Mouse (Mus musculus) thymus, postnatal 0 days (tissue): ENCODE results near the gene Abca8a. TPM values are rescaled to one million over a fixed set of nuclear protein-coding genes. Genes with fewer than 3 reads are reported as not detected.

Source experiments
- DNase-seq: peaks from one replicate; pipeline ENCODE4 v3.0.0-alpha.2; 2015; ENCODE audit warnings: low spot score
- polyA plus RNA-seq: library from polyadenylated mRNA; unstranded; fragments of >200 nt; fragmentation: Nextera tagmentation; extraction: Ambion mirVana; gene quantifications from 2 replicates; pipeline ENCODE4 v1.2.1, GENCODE M21; 2015

The Abca8a gene
- polyA plus RNA-seq: 1.8 and 2.0 TPM in 2 replicates

DNA sequence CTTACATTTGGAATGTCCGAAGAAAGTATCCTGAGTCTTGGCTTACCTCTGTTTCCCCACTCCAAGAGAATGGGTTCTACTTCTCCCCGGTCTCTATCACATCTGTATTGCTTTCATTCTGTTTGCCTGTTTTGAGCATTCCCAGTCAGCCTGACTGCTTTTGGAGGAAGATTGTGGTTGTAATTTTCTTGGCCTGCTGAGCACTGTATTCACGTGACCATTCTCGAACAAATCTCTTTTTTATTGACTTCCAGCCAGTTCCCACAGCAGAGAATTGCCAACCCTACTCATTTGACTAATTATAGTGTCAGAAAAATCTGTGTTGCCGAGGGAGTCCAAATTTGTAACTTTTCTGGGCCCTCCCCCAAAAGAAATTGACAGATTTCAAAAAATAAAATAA is at the start of gene Abca8a:
Gene Abca8a, minus strand, starts transcription at position 121 of the 400 bp plus-strand sequence.
- no peak for DNase-seq

DNA sequence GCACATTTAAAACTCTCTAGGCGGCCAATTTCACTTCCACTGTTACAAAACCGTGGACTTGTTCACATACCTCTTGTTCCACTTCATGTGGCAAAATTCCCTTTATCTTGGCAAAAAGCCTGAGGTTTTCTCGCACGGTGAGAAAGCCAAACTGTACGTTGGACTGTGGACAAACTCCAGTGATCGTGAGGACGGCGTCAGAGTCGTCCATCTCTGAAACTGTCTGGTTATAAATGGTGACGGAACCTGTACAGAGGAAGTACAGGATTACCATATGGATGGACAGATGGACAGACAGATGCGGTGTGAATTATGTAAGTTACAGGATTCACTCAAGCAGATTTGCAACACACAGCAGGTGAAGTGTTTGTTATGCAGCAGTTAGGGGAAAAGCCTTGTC is 49.6 kb upstream of the Abca8a start:
- DNase-seq: no peak

DNA sequence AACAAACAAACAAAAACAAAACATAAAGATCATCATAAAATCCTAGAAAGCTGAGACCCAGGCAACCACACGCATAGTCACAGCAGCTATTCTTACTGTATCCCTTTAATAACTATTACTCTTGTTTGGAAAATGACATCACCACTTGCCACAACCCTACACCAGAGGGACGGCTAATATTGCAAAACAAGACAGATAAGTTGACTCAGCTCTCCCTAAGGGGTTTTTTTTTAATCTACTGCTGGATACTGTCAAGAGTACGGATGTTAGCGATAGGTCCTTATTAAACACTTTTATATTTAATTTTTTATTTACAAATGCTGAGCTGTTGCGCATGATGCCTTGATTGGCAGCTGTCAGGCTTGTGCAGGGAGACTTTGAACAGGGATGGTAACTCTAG is 35.0 kb upstream of the Abca8a start:
- no peak for DNase-seq

DNA sequence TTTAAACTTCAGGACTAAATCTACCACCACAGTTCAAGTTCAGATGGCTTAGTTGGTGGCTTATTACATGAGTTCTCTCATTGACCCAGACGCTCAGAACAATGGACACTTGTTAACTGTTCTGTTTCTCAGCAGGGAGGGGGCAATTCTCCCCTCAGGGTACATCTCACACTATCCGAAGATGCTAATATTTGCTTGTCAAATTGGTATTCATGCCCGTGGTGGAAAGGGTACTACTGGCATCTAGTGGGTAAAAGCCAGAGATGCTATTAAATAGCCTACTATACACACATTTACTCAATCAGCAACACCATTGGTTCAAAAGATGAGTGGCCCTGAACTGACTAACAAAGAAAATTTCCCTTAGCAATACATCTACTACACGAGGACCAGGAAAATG is 15.4 kb upstream of the Abca8a start:
- DNase-seq: no peak

DNA sequence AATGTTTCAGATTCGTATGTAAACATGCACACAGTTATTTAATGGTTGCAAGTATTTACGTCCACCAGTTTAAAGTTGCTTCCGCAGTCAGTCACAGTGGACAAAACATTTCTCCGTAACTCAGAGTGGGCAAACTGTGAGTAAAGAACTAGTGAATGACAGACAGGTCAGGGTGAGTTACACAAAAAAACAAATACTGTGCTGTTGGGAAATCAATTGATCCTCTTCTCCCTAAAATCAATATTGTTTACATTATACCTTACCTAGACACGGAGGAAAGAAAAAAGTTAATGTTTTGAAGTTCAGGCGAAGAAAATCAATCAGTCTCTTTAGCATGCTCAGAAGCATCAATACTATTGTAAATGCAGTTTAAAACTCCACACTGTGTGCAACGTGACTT is 5.7 kb upstream of the Abca8a start:
- no peak for DNase-seq

DNA sequence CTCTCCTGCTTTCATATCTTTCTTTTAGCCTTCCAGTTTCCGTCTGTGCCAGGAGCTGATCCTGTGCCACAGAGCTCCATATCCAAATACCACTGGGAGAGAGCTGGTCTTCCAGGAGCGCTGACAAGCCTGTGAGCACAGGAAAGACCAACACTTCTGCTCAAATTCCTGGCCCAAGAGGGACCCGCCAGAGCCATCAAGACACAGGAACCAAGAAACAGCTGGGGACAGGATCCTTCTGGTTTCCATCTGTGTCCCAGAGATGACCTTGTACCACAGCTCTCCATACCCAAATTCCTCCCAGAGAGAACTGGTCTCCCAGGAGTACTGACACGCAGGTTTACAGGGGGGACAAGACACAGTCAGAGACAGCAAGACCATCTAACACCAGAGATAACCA is 3.1 kb upstream of the Abca8a start:
- no peak for DNase-seq

DNA sequence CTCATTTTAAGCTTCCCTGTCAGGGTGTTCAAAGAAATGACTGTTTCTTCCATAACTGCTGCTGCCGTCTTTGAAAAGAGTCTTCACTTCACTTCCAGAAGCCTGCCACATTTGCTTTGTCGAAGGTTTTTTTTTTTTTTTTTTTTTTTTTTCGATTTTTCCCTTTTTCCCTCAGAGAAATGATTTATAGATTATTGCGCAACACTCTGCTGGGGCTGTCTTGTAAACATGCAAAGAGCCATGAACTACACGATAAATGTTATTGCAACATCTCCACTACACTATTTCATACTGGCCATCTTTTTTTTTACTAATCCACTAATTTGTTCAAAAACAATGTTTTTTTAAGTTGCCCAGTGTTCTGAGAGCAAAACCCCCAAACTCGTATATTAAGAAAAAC is 1.7 kb upstream of the Abca8a start:
- DNase-seq: no peak

DNA sequence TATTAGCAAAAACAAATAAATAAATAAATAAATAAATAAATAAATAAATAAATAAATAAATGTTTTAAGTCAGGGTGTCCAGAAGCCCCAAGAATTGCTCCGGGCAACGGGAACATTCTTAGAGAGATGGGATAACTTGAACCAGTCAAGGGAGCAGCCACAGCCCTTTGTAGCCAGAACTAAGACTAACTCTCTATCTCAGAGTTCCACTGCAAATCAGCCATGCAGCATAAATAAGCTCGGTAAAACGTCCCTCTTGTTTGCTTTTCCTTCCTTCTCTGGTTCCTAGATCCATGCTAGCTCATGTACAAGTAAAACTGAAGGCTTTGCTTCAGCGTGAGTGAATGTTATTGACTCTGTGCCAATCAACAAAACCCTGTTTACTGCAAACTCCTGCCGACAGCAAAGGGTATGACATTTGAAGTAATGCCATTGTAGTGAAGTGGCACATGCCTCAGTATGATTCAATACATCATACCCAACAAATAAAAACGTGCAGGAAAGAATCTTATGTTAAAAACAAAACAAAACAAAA is 865 bp downstream of the Abca8a start:
- no peak for DNase-seq

DNA sequence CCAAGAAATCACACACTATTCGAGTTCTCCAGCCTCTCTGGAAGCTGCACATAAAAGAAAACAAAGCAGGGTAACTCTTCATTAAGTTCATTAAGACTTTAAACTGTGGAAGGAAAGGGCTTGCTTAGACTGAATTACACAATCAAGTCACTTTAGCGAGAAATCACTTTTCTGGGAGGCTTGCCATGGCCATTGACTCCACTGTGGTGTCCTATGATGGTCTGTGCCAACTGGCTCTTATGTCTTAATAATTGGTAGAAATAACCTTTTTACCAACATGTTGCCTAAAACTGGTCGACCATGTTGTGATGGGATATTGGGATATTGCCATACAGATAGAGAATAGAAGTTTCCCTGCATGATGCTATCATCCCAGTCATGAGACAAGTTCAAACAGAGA is 1.5 kb downstream of the Abca8a start:
- DNase-seq: no peak

DNA sequence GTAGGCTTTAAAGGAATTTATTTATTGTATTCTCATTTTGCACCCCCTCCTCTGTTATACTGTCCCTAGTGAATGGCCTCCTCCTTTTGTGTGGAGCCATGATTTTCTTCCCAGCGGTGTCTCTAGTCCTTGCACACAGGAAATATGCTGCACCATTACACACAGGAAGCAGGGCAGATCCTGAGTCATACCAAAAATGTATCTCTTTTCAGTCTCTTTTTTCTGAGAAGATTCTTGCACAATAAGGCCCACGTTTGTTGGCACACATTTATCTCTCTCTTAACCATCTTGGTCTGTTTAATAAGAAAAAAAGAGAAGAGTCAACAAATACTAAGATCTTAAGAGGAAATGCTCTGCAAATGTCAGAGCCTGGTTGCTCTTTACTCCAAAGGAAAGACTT is 4.5 kb downstream of the Abca8a start:
- DNase-seq: no peak

DNA sequence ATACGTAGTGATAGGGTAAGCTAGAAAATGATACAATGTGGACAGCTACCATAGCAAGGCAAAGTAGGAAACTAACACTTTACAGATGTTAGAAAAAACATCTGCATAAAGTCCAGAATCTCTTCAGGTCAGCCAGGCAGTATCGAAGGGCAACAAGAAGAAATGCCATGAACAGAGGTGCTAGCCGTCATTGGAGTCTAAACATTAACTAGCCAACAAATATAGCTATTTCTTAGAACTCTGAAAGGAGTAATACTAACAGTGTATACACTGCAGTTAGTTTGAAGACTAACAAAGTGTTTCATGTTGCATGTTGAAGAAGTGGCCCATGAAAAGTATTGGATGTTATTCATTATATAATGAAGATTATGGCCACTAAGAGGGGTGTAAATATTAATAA is 23.6 kb downstream of the Abca8a start:
- DNase-seq: no peak

DNA sequence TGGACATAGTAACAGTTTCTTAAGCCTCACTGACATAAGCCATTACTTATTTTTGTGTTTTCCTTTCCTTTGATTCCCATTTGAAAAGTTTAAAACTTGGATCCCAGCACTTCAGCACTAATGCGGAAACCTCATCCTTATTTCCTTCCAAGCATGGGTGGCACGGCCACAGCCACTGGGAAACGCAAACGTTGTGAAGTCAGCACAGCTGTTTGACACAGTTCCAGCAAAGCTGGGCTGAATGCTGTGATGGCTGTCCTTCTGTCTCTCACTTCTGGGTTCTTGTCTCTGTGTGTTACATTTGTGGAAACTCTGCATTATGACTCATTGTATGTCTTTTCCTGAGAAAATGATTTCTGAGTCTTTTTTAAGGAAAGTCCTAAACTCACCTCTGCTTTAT is 34.7 kb downstream of the Abca8a start:
- DNase-seq: no peak

DNA sequence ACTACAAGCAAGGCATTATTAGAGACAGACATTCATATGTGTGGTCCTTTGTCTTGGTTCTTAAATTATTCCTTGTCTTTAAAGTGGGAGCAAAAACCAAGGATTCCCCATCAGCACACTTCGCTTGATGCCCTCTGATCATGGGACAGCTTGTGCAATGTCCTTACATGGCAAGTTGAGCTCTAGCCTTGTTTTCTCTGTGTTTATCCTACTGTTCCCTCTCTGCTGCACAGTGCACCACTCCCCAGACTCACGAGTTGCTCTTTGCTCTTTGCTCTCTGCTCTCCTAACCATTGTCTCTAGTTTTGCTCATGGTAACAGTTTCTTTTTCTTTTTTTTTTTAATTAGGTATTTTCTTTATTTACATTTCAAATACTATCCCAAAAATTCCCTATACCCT is 35.7 kb downstream of the Abca8a start:
- DNase-seq: no peak

DNA sequence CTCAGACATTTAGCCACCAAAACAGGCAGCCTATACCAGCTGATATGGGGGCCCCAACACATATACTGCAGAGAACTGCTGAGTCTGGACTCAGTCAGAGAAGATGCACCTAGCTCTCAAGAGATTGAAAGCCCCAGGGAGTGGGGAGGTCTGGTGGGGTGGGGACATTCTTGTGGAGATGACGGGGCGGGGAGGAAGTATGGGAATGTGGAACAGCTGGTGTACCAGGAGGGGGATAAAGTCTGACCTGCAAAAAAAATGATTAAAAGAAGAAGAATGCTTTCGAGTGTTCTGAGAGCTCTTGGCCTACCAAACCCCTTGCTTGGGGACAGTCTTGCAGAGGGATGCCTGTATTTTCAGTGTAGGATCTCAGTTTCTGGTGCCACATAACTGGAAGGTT is 42.1 kb downstream of the Abca8a start:
- no peak for DNase-seq

DNA sequence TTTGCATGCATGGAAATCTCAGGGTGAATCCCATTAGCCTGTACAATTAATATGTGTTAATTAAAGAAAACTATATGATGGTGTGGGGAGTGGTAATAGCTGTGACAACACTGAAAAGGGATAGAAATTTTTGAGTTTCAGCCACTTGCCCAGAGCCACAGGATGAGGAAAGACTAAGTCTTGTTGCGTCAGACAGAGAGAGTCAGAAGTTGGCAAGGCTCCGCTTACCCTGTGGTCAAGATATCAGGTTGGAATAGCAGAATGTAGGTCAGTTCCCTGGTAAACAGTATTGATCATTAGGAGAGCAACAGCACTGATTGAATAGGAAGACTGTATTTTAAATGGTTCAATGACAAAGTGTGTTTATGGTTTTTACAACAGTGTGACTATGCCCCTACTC is 58.0 kb downstream of the Abca8a start:
- no peak for DNase-seq

DNA sequence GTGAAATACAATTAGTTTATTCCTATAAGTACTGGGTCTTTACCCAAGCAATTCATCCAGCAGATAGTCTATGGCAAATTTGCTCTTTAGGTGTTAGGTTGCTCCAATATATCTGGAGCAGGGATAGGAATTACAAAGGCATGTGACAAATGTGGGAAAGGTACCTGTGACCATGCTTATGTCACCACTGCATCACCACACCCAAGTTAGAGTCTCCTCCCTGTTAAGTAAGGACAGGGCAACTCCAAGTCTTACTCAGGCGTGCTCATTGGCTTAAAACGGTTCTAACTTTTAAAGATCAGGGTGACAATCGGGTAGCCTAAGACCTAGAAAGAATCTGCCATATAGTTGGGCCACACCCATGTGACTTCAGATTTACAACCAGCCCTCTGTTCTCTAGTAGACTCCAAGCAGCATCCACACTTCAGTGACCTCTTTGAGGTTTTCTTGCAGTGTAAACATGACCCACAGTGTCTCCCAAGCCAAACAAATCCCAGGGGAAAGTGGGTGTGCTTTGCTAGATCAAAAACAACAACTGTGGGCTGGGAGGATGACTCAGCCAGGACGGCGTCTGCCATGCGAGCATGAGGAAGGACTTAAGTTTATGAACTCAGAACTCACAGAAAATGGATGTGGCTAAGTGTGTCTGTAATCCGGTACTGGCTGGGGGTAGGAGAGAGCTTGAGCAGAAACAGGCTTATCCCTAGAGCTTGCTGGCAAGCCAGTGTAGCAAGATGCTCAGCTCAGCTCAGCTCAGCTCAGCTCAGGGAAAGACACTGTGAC is 66.7 kb downstream of the Abca8a start:
- no peak for DNase-seq

DNA sequence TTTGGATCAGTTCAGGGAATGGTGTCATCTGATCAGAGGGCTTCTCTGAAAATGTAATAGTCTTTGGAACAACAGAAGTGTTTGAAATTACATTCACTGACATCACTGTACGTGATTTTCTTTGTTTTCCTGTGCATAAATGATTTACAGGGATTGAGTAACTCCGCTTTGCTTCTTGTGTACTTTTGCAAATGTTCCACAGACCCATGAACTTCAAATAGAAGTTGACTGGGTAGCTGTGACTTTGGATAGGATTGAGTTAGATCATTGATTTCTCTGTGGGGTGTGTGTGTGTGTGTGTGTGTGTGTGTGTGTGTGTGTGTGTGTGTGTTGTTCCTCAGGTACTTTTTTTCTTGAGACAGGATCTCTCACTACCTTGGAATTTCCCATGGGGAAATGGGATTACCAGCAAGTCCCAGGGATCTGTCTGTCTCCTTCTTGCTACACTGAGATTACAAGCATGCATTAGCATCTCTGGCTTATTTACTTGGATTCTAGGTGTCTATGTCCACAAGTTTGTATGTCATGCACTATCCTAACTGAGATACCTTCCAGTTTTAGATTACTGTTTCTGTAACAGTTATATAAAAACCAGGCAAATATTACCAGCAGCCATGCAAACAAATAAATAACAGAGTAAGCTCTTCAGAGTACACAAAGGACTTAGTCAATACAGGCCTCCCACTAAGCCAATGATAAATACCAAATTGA is 84.8 kb downstream of the Abca8a start:
- DNase-seq: no peak

DNA sequence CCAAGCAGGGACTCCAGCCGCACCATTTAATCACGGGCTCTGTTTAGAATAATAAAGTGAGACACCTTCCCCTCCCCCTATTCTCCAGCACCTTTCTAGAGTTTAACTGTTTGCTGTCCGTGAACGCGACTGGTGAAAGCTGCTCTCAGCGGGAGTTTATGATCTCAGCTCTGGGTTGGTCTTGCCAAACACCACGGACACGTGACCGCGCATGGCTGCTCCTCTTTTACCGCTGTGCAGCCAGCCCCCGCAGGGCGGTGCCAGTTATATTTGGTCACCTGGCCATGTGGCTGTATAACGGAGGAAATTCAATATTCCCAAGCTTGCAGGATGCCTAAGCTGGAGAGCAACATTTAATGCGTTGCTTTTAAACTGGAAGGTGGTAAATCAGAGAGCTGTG is 100.2 kb downstream of the Abca8a start, which contains the start of gene Abca8b:
Gene Abca8b, minus strand, starts transcription at position 222 of the 400 bp plus-strand sequence.
- DNase-seq: no peak

DNA sequence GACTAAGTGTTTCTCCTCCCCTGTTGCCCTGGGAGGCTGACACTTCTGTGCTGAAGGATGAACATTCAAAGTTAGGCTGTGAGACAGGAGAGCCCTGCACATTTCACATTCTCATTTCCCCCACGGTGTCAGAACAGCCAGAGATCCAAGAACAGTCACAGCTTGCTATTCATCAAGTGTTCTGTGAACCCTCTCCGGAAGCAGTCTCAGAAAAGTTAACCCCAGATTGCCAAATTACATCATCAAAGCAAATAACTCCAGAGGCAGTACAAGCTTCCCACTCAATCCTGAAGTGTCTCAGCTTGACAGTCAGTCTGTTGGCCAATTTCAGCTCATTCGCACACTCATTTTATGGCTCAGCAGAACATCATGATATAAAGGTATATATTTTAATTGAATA is 100.8 kb downstream of the Abca8a start:
- DNase-seq: no peak

DNA sequence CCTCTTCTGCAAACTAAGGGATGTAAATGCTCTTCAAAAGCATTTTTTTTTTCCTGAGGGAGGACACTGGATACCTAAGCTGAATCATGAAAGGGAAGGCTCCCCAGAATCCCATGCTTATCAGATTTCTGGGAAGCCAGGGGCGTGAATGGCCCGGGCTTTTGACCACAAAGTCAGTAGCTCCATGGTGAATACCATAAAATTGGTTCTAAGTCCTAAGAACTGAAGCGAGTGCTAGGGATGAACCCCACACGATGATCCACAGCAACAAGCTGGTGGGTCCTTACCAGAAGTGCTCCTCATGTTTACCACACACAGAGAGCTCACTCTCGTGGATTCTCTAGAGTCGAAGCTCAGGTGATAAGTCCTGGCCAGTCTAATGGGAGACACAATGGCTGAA is 101.8 kb downstream of the Abca8a start:
- no peak for DNase-seq

DNA sequence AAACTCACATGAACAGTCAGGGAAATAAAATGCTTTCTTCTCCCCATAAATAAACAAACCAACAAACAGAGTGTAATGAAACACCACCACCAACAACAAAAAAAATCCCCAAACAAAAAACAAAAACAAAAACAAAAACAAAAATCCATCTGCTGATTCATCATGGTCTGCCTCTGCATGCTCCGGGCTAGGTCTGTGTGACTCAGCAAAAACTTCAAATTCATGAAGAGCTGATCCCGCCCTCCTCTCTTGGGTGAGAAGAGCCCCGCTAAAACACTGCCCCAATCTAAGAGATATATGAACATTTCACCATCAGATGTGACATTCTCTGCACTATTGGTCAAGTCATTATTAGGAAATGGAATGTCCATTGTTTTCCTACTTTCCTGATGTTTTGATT is 104.5 kb downstream of the Abca8a start:
- DNase-seq: no peak

DNA sequence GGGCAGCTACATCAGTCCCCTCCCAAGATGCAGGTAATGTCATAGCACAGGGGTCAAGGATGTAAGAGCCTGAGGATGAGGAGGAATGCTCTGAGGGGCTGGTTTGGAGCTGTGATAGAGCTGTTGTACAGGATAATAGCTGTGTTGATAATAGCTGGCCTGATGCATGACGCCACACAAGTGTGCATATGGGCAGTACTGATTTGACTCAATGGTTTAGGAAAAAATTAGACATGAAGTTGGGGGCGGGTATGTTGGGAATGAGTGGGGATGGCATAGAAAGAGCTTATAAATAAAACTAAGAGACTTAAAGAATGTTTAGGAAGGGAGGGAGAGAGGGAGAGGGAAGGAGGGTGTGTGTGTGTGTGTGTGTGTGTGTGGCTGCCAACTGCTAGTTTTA is 105.5 kb downstream of the Abca8a start:
- DNase-seq: no peak

DNA sequence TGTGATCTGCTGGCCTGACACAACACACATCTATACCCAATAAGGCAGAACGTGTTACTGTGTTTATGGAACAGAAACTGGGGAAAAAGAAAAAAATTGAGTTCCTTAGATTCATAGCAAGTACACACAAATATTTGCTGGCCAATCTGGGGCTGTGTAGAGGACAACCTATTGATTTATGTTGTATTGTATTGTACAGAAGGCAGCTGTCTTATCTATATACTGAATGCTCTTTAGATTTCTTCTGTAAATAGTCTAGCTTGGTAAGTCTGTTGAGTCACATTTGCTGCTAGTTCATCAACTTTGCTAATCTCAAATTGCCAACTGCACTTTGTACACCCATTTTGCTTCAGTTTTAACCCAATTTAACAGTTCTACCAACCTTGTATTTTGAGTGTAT is 107.6 kb downstream of the Abca8a start:
- DNase-seq: no peak
